Mouse (Mus musculus) cerebellum, adult 8-10 months (tissue): ENCODE data around the gene Rptor.

Source experiments
- DNase-seq: peaks from one replicate; pipeline ENCODE4 v3.0.0; 2022

Rptor gene

GRCm38 (mm10) chr11:119868138-119868537 lies 265.4 kb downstream of the Rptor start:
- no peak for DNase-seq

- no peak for DNase-seq
Measured at GRCm38 (mm10) chr11:119868556-119868955, 265.9 kb downstream of the Rptor start.

- no peak for DNase-seq
Measured at GRCm38 (mm10) chr11:119871141-119871540, 268.4 kb downstream of the Rptor start.

- no peak for DNase-seq
Measured at GRCm38 (mm10) chr11:119873643-119874042, 270.9 kb downstream of the Rptor start.

- DNase-seq = no peak
Measured at GRCm38 (mm10) chr11:119874841-119875240, 272.1 kb downstream of the Rptor start.

- no peak for DNase-seq
Measured at GRCm38 (mm10) chr11:119875685-119876084, 273.0 kb downstream of the Rptor start.

- DNase-seq = no peak
Measured at GRCm38 (mm10) chr11:119877124-119877523, 274.4 kb downstream of the Rptor start.

GRCm38 (mm10) chr11:119879573-119879972 lies 276.9 kb downstream of the Rptor start:
- no peak for DNase-seq

GRCm38 (mm10) chr11:119883646-119884045 lies 280.9 kb downstream of the Rptor start:
- no peak for DNase-seq

GRCm38 (mm10) chr11:119889966-119890365 lies 287.3 kb downstream of the Rptor start:
- DNase-seq = no peak

- DNase-seq = peak; percentile 43
Measured at GRCm38 (mm10) chr11:119891601-119892215, 289.0 kb downstream of the Rptor start.

- no peak for DNase-seq
Measured at GRCm38 (mm10) chr11:119893667-119894236, 291.0 kb downstream of the Rptor start.

- no peak for DNase-seq
Measured at GRCm38 (mm10) chr11:119894634-119895033, 291.9 kb downstream of the Rptor start.

- no peak for DNase-seq
Measured at GRCm38 (mm10) chr11:119897041-119897440, 294.3 kb downstream of the Rptor start.

- no peak for DNase-seq
Measured at GRCm38 (mm10) chr11:119898976-119899375, 296.3 kb downstream of the Rptor start.

- no peak for DNase-seq
Measured at GRCm38 (mm10) chr11:119901174-119901573, 298.5 kb downstream of the Rptor start.

GRCm38 (mm10) chr11:119902891-119903290 lies 300.2 kb downstream of the Rptor start:
- no peak for DNase-seq

GRCm38 (mm10) chr11:119904621-119905286 lies 302.0 kb downstream of the Rptor start:
- DNase-seq = peak; percentile 77

- DNase-seq = no peak
Measured at GRCm38 (mm10) chr11:119905794-119906193, 303.1 kb downstream of the Rptor start.

- no peak for DNase-seq
Measured at GRCm38 (mm10) chr11:119907006-119907650, 304.4 kb downstream of the Rptor start.

GRCm38 (mm10) chr11:119907711-119908110 lies 305.0 kb downstream of the Rptor start:
- DNase-seq = no peak

GRCm38 (mm10) chr11:119909436-119909835 lies 306.7 kb downstream of the Rptor start:
- peak; percentile 63 for DNase-seq

- DNase-seq = no peak
Measured at GRCm38 (mm10) chr11:119912845-119913244, 310.1 kb downstream of the Rptor start.
